Mouse (Mus musculus) layer of hippocampus, adult 11-12 months (tissue): ENCODE measurements around the gene Rce1.

Experiments
- DNase-seq: peaks from one replicate; pipeline ENCODE4 v3.0.0; 2022; ENCODE audit warnings: low spot score

Gene Rce1

GRCm38 (mm10) chr19:4625179-4625828 is at the start of gene Rce1:
Rce1 (minus strand) TSS chr19:4625641.
- DNase-seq: peak; percentile 89

- no peak for DNase-seq
Measured at GRCm38 (mm10) chr19:4672401-4672800, 47.0 kb upstream of the Rce1 start.

- DNase-seq: no peak
Measured at GRCm38 (mm10) chr19:4670776-4671175, 45.3 kb upstream of the Rce1 start.

- DNase-seq: no peak
Measured at GRCm38 (mm10) chr19:4666815-4667214, 41.4 kb upstream of the Rce1 start.

- DNase-seq: no peak
Measured at GRCm38 (mm10) chr19:4658156-4658555, 32.7 kb upstream of the Rce1 start.

- DNase-seq: peak; percentile 50
Measured at GRCm38 (mm10) chr19:4646917-4647492, 21.6 kb upstream of the Rce1 start.

GRCm38 (mm10) chr19:4644271-4644670 is 18.8 kb upstream of the Rce1 start:
- DNase-seq: peak; percentile 83

GRCm38 (mm10) chr19:4635986-4636385 is 10.5 kb upstream of the Rce1 start:
- no peak for DNase-seq

- peak; percentile 65 for DNase-seq
Measured at GRCm38 (mm10) chr19:4628819-4629218, 3.4 kb upstream of the Rce1 start.

- DNase-seq: no peak
Measured at GRCm38 (mm10) chr19:4625829-4626535, 541 bp upstream of the Rce1 start.

GRCm38 (mm10) chr19:4624406-4625178 is 849 bp downstream of the Rce1 start:
- no peak for DNase-seq

- no peak for DNase-seq
Measured at GRCm38 (mm10) chr19:4624006-4624405, 1.4 kb downstream of the Rce1 start.

GRCm38 (mm10) chr19:4623419-4623818 is 2.0 kb downstream of the Rce1 start:
- DNase-seq: no peak

GRCm38 (mm10) chr19:4622780-4623179 is 2.7 kb downstream of the Rce1 start:
- DNase-seq: no peak

- DNase-seq: no peak
Measured at GRCm38 (mm10) chr19:4620721-4621120, 4.7 kb downstream of the Rce1 start.

- DNase-seq: no peak
Measured at GRCm38 (mm10) chr19:4619461-4619860, 6.0 kb downstream of the Rce1 start.

GRCm38 (mm10) chr19:4618183-4618582 is 7.3 kb downstream of the Rce1 start:
- DNase-seq: no peak

- DNase-seq: peak; percentile 18
Measured at GRCm38 (mm10) chr19:4616546-4616945, 8.9 kb downstream of the Rce1 start.

GRCm38 (mm10) chr19:4615151-4616093 is 10.0 kb downstream of the Rce1 start, which contains the start of gene Lrfn4:
Lrfn4 (minus strand) TSS chr19:4615667.
- peak; percentile 89 for DNase-seq

- peak; percentile 34 for DNase-seq
Measured at GRCm38 (mm10) chr19:4614305-4615150, 10.9 kb downstream of the Rce1 start.
